Mouse (Mus musculus) megakaryocyte, embryonic 14.5 days (primary cell): ENCODE measurements around the gene Chchd1.

ENCODE experiments used
- FLI1 ChIP-seq: IDR thresholded peaks from 2 replicates; pipeline ENCODE4 v1.6.1; 2012; ENCODE audit warnings: low read length, inconsistent platforms, mixed read lengths
- GATA1 ChIP-seq: IDR thresholded peaks from 3 replicates; pipeline ENCODE4 v1.6.1; 2012; ENCODE audit warnings: mixed read lengths, low read length, inconsistent platforms, borderline replicate concordance

DNA sequence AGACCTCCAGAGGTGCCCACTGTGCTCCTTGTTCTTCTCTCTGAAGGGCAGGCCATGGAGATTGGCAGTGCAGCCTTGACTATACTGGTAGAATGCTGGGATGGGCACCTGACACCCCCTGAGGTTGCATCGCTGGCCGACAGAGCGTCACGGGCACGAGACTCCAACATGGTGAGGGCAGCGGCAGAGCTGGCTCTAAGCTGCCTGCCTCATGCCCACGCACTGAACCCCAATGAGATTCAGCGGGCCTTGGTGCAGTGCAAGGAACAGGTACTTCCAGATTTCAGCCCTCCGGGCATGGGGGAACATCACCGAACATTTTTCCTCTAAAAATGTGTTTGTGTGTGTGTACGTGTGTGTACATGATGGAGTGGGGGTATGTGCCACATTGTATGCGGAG, 17.0 kb downstream of the Chchd1 start:
- TF ChIP-seq GATA1 (no peak), FLI1 (no peak)
